Mouse (Mus musculus): ENCODE results near the gene Kif15. TPM values are rescaled to one million over a fixed set of nuclear protein-coding genes. Genes with fewer than 3 reads are reported as not detected.

Gene Kif15
- polyA plus RNA-seq, 1 experiment from 2014 or later = 62.8 TPM

Other genes starting within 250 kb of the Kif15 start
- 0.09 TPM in 1 of 2 replicates, not detected in the other for gene Topaz1, start 203.7 kb upstream of the Kif15 start, polyA plus RNA-seq (2015; fragmentation: Nextera tagmentation; extraction: Ambion mirVana)
- gene Tcaim, start 145.5 kb upstream of the Kif15 start, polyA plus RNA-seq (2015; fragmentation: Nextera tagmentation; extraction: Ambion mirVana) = 6.2 and 7.4 TPM in 2 replicates
- gene Gm35549, start 107.0 kb upstream of the Kif15 start, polyA plus RNA-seq (2015; fragmentation: Nextera tagmentation; extraction: Ambion mirVana) = 0.30 TPM in 1 of 2 replicates, not detected in the other
- gene Zfp445, start 85.0 kb upstream of the Kif15 start, polyA plus RNA-seq (2015; fragmentation: Nextera tagmentation; extraction: Ambion mirVana) = 32.5 and 36.0 TPM in 2 replicates
- gene Zkscan7, start 65.4 kb upstream of the Kif15 start, polyA plus RNA-seq (2015; fragmentation: Nextera tagmentation; extraction: Ambion mirVana) = 1.8 and 2.9 TPM in 2 replicates
- 2.6 and 2.7 TPM in 2 replicates for gene Zfp105, start 28.0 kb upstream of the Kif15 start, polyA plus RNA-seq (2015; fragmentation: Nextera tagmentation; extraction: Ambion mirVana)
- gene 1110059G10Rik, start within 50 bp of the Kif15 start, polyA plus RNA-seq (2015; fragmentation: Nextera tagmentation; extraction: Ambion mirVana) = 42.4 and 47.5 TPM in 2 replicates
- 21.4 and 24.5 TPM in 2 replicates for gene Tmem42, start 70.3 kb downstream of the Kif15 start, polyA plus RNA-seq (2015; fragmentation: Nextera tagmentation; extraction: Ambion mirVana)
- gene Tgm4, start 83.7 kb downstream of the Kif15 start, polyA plus RNA-seq (2015; fragmentation: Nextera tagmentation; extraction: Ambion mirVana) = 0.20 and 0.23 TPM in 2 replicates
- 48.6 and 49.2 TPM in 2 replicates for gene Zdhhc3, start 162.2 kb downstream of the Kif15 start, polyA plus RNA-seq (2015; fragmentation: Nextera tagmentation; extraction: Ambion mirVana)
- gene Exosc7, start 162.2 kb downstream of the Kif15 start, polyA plus RNA-seq (2015; fragmentation: Nextera tagmentation; extraction: Ambion mirVana) = 112 and 121 TPM in 2 replicates
- 2.8 and 4.2 TPM in 2 replicates for gene Clec3b, start 199.9 kb downstream of the Kif15 start, polyA plus RNA-seq (2015; fragmentation: Nextera tagmentation; extraction: Ambion mirVana)

Data from thymus, postnatal 0 days (tissue).